Mouse (Mus musculus) hindbrain, embryonic 15.5 days (tissue): Measurements from ENCODE around the gene Nrl. TPM values are rescaled to one million over a fixed set of nuclear protein-coding genes. Genes with fewer than 3 reads are reported as not detected.

Experiments used
- ATAC-seq: fragments of 200-750 bp; cut with Nextera tagmentation; 2 replicates; pipeline ENCODE4 v1.8.0; 2017; ENCODE audit warnings: low read depth, moderate number of reproducible peaks, moderate TSS enrichment; ENCODE audit not compliant: low FRiP score
- H3K27ac ChIP-seq: fragments of 300-500 bp; sonication (generic); replicated peaks from 2 replicates; pipeline ENCODE4 v1.5.1; 2015; ENCODE audit warnings: mild to moderate bottlenecking, inconsistent platforms
- H3K27me3 ChIP-seq: fragments of 300-500 bp; sonication (generic); 2 replicates; pipeline ENCODE4 v1.6.1; 2015; ENCODE audit warnings: control low read depth, inconsistent platforms
- H3K36me3 ChIP-seq: fragments of 300-500 bp; sonication (generic); 2 replicates; pipeline ENCODE4 v1.6.1; 2015; ENCODE audit warnings: control low read depth, inconsistent platforms
- H3K4me1 ChIP-seq: fragments of 300-500 bp; sonication (generic); replicated peaks from 2 replicates; pipeline ENCODE4 v1.6.1; 2015; ENCODE audit warnings: control low read depth, inconsistent platforms
- H3K4me2 ChIP-seq: fragments of 300-500 bp; sonication (generic); 2 replicates; pipeline ENCODE4 v1.6.1; 2015; ENCODE audit warnings: moderate library complexity, mild to moderate bottlenecking, inconsistent platforms
- H3K4me3 ChIP-seq: fragments of 300-500 bp; sonication (generic); 2 replicates; pipeline ENCODE4 v1.5.1; 2015; ENCODE audit warnings: mild to moderate bottlenecking, inconsistent platforms
- H3K9ac ChIP-seq: fragments of 300-500 bp; sonication (generic); 2 replicates; pipeline ENCODE4 v1.6.1; 2015; ENCODE audit warnings: inconsistent platforms
- H3K9me3 ChIP-seq: fragments of 300-500 bp; sonication (generic); 2 replicates; pipeline ENCODE4 v1.6.1; 2016; ENCODE audit warnings: control low read depth, inconsistent platforms
- WGBS: fragments of 180-500 bp; shearing (Covaris S2); methylation state at CpG from one replicate; pipeline ENCODE4 v1.1.7; 2015; 5-methylcytosine and 5-hydroxymethylcytosine counted together
- polyA plus RNA-seq: library from polyadenylated mRNA; unstranded; fragments of >200 nt; fragmentation: Nextera tagmentation; extraction: Ambion mirVana; gene quantifications from 2 replicates; pipeline ENCODE4 v1.2.1, GENCODE M21; 2015

Gene Nrl
- polyA plus RNA-seq, 1 experiment from 2014 or later = 0.10 TPM

DNA sequence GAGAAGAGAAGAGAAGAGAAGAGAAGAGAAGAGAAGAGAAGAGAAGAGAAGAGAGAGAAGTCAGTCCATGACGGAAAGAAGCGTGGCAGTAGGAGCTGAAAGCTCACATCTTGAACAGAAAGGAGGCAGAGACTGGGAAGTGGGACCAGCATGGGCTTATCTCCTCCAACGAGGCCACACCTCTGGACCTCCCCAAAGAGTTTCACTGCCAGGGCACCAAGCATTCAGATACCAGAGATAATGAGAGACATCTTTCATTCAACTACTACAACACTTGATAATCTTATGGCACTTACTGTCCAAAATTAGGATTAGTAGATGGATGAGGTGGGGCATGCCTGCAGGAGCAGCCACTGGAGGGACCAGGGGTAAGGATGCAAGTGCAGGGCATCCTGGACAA lies 31.0 kb upstream of the Nrl start:
- WGBS = 86% methylated on average over 3 of the region's 3 CpGs
- H3K4me3 ChIP-seq = no peak overlapping the region
- H3K9me3 ChIP-seq = no peaks in the 10 kb centered on the region
- H3K36me3 ChIP-seq = no peaks in the 10 kb centered on the region
- no peak overlapping the region for H3K4me2 ChIP-seq
- no peak for ATAC-seq
- H3K9ac ChIP-seq = no peak overlapping the region
- peaks cover 7% of the 10 kb centered on the region for H3K4me1 ChIP-seq
- no peak overlapping the region for H3K27ac ChIP-seq
- no peaks in the 10 kb centered on the region for H3K27me3 ChIP-seq

DNA sequence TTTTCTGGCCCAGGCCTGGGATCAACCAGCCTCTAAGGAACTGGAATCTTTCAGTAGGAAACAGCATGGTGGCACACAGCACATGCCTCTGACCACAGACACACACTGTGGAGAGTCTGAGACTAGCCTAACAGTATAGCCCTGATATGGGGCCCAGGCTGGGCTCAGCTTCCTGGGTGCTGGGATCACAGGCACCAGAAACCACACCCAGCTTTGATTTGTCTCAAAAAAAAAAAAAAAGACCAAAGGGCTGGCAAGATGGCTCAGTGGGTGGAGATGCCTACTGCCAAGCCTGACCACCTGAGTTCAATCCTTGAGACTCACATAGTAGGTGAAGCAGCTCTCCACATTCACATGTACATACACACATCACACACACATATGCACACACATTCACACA lies 29.9 kb upstream of the Nrl start:
- Histone ChIP-seq H3K36me3 (no peaks in the 10 kb centered on the region), H3K27ac (no peak overlapping the region), H3K9me3 (no peaks in the 10 kb centered on the region), H3K4me1 (peaks cover 7% of the 10 kb centered on the region), H3K9ac (no peak overlapping the region), H3K4me3 (no peak overlapping the region), H3K27me3 (no peaks in the 10 kb centered on the region), H3K4me2 (no peak overlapping the region)
- no peak for ATAC-seq

GRCm38 (mm10) chr14:55551794-55552193 lies 27.0 kb upstream of the Nrl start:
- no peak for ATAC-seq
- H3K9ac ChIP-seq = no peak overlapping the region
- no peaks in the 10 kb centered on the region for H3K9me3 ChIP-seq
- no peak overlapping the region for H3K4me2 ChIP-seq
- 92% methylated on average over 8 of the region's 8 CpGs for WGBS
- H3K36me3 ChIP-seq = peaks cover 11% of the 10 kb centered on the region
- H3K4me3 ChIP-seq = no peak overlapping the region
- H3K27ac ChIP-seq = no peak overlapping the region
- no peaks in the 10 kb centered on the region for H3K27me3 ChIP-seq
- H3K4me1 ChIP-seq = no peaks in the 10 kb centered on the region

GRCm38 (mm10) chr14:55551347-55551746 lies 26.6 kb upstream of the Nrl start:
- Histone ChIP-seq H3K4me1 (no peaks in the 10 kb centered on the region), H3K4me3 (no peak overlapping the region), H3K4me2 (no peak overlapping the region), H3K36me3 (peaks cover 14% of the 10 kb centered on the region), H3K27me3 (no peaks in the 10 kb centered on the region), H3K9me3 (no peaks in the 10 kb centered on the region), H3K9ac (no peak overlapping the region), H3K27ac (no peak overlapping the region)
- ATAC-seq = no peak
- WGBS = 67% methylated on average over 5 of the region's 5 CpGs

GRCm38 (mm10) chr14:55550191-55550590 lies 25.4 kb upstream of the Nrl start:
- Histone ChIP-seq H3K4me2 (no peak overlapping the region), H3K9ac (no peak overlapping the region), H3K27me3 (no peaks in the 10 kb centered on the region), H3K9me3 (no peaks in the 10 kb centered on the region), H3K27ac (no peak overlapping the region), H3K36me3 (peaks cover 20% of the 10 kb centered on the region), H3K4me1 (no peaks in the 10 kb centered on the region), H3K4me3 (no peak overlapping the region)
- 81% methylated on average over 6 of the region's 6 CpGs for WGBS
- ATAC-seq = no peak

DNA sequence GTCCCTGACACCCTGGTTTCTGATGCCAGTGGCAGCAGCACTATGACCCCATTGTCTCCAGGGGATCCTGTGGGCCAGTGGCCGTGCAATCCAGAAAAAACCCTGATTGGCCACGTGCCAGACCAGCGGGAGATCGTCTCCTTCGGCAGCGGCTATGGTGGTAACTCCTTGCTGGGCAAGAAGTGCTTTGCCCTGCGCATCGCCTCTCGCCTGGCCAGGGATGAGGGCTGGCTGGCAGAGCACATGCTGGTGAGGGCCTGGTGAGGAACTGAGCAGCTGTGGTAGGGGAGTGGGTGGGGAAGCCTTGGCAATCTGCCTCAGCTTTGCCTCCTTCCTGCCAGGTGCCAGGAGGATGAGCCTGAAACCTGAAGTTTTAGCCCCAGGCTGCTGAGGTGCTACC lies 19.6 kb upstream of the Nrl start:
- Histone ChIP-seq H3K27me3 (no peaks in the 10 kb centered on the region), H3K9me3 (no peaks in the 10 kb centered on the region), H3K27ac (no peak overlapping the region), H3K36me3 (peaks cover 27% of the 10 kb centered on the region), H3K4me3 (no peak overlapping the region), H3K9ac (no peak overlapping the region), H3K4me2 (no peak overlapping the region), H3K4me1 (peaks cover 28% of the 10 kb centered on the region)
- 59% methylated on average over 9 of the region's 9 CpGs for WGBS
- ATAC-seq = no peak

- Histone ChIP-seq H3K36me3 (peaks cover 16% of the 10 kb centered on the region; the same call in 1 of the 2 replicates), H3K9ac (no peak overlapping the region), H3K4me2 (no peak overlapping the region), H3K27ac (no peak overlapping the region), H3K9me3 (no peaks in the 10 kb centered on the region), H3K4me3 (no peak overlapping the region), H3K4me1 (peaks cover 28% of the 10 kb centered on the region), H3K27me3 (no peaks in the 10 kb centered on the region)
- no peak for ATAC-seq
- 96% methylated on average over 12 of the region's 12 CpGs for WGBS
These were observed 17.5 kb upstream of the Nrl start for GRCm38 (mm10) chr14:55542268-55542667.

- H3K9ac ChIP-seq = peak overlapping the region; percentile 62
- H3K4me2 ChIP-seq = peak overlapping the region; percentile 69
- no peaks in the 10 kb centered on the region for H3K9me3 ChIP-seq
- WGBS = 6% methylated on average over 10 of the region's 10 CpGs
- peak overlapping the region; percentile 84 for H3K27ac ChIP-seq
- peaks cover 28% of the 10 kb centered on the region for H3K4me1 ChIP-seq
- peak; percentile 58 for ATAC-seq
- peaks cover 8% of the 10 kb centered on the region; the same call in 1 of the 2 replicates for H3K36me3 ChIP-seq
- H3K4me3 ChIP-seq = peak overlapping the region; percentile 50
- no peaks in the 10 kb centered on the region for H3K27me3 ChIP-seq
These were observed 16.1 kb upstream of the Nrl start for GRCm38 (mm10) chr14:55540787-55541321.

DNA sequence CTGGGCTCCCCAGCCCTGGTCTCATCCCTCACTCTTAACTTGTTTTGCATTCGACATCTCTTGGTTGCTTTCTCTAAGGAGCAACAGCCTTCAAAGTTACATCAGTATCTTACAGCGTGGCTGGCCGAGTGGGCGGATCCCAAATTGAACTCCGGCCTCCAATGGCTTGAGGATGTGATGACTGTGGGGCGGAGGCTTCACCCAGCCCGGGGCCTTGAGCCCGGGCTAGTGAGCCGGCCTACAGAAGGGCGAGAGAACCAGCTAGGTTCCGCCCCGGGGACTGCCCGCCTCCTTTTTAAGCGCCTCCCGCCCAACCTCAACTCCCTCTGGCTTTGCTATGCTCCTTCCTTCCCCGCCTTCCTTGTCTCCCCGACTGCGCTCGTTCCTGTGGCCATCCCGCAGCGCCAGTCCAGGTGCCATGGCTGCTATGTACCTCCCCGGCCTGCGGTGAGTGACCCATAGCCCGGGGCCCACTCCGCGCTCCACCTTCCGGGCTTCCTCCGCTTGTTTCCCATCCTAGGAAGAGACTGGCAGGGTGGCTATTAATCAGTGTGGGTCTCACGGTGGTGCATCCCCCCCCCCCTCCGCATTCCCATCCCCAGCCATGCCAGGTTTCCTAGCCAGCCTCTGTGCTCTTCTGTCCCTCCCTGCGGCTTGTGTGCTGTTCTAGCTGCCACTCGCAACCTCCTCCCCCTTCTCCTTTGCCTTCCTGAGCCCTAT lies 15.4 kb upstream of the Nrl start, which contains the start of gene Pck2:
Gene Pck2, plus strand, starts transcription at position 200 of the 720 bp plus-strand sequence.
- Histone ChIP-seq H3K27me3 (no peaks in the 10 kb centered on the region), H3K27ac (peak within 1 kb of the TSS; percentile 84), H3K4me1 (peaks cover 28% of the 10 kb centered on the region), H3K9ac (peak within 1 kb of the TSS; percentile 62), H3K4me2 (peak within 1 kb of the TSS; percentile 69), H3K36me3 (peaks cover 7% of the 10 kb centered on the region; the same call in 1 of the 2 replicates), H3K9me3 (no peaks in the 10 kb centered on the region), H3K4me3 (peak within 1 kb of the TSS; percentile 50)
- peak; percentile 90 for ATAC-seq
- WGBS = under 1% methylated on average over 31 of the region's 32 CpGs

- no peak for ATAC-seq
- no peak overlapping the region for H3K9ac ChIP-seq
- H3K27ac ChIP-seq = no peak overlapping the region
- 53% methylated on average over 6 of the region's 6 CpGs for WGBS
- no peak overlapping the region for H3K4me3 ChIP-seq
- H3K9me3 ChIP-seq = no peaks in the 10 kb centered on the region
- H3K4me2 ChIP-seq = no peak overlapping the region
- peaks cover 17% of the 10 kb centered on the region for H3K4me1 ChIP-seq
- no peaks in the 10 kb centered on the region for H3K36me3 ChIP-seq
- H3K27me3 ChIP-seq = no peaks in the 10 kb centered on the region
These were observed 11.4 kb upstream of the Nrl start for GRCm38 (mm10) chr14:55536116-55536745.

DNA sequence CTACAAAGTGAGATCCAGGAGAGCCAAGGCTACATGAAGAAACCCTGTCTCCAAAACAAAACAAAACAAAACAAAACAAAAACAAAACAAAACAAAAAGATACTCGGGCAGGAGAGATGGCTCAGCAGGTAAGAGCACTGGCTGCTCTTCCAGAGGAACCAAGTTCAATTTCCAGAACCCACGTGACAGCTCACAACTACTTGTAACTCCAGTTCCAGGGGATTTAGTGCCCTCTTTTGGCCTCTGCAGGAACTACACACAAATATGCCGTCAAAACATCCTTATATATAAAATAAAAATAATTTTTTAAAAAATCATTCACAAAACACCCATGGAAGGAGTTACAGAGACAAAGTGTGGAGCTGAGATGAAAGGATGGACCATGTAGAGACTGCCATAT lies 3.2 kb upstream of the Nrl start:
- Histone ChIP-seq H3K4me1 (no peaks in the 10 kb centered on the region), H3K9ac (no peak overlapping the region), H3K36me3 (no peaks in the 10 kb centered on the region), H3K4me3 (no peak overlapping the region), H3K27me3 (no peaks in the 10 kb centered on the region), H3K27ac (no peak overlapping the region), H3K9me3 (no peaks in the 10 kb centered on the region), H3K4me2 (no peak overlapping the region)
- ATAC-seq = no peak
- 10% methylated on average over 3 of the region's 3 CpGs for WGBS

GRCm38 (mm10) chr14:55526674-55527073 lies 1.9 kb upstream of the Nrl start:
- Histone ChIP-seq H3K36me3 (no peaks in the 10 kb centered on the region), H3K4me3 (no peak overlapping the region), H3K4me1 (no peaks in the 10 kb centered on the region), H3K27me3 (no peaks in the 10 kb centered on the region), H3K27ac (no peak overlapping the region), H3K4me2 (no peak overlapping the region), H3K9ac (no peak overlapping the region), H3K9me3 (no peaks in the 10 kb centered on the region)
- no peak for ATAC-seq
- 87% methylated on average over 2 of the region's 2 CpGs for WGBS
